ENCODE assay signal across 1 mouse cellular context in genomic region chr9:106175552-106176200, GRCm38 (mm10).
A peak's percentile ranks its signal among the peaks of the same experiment; 100 is the strongest.
TF ChIP-seq lines count a peak whose summit lies in the region.

No protein-coding gene starts in this region.

TF ChIP-seq in MEL, 35 proteins besides CTCF, POLR2A, EP300 and RAD21:
- TF ChIP-seq ZNF384 (IDR thresholded peaks at IDR 0.05; ENCODE audit: low read depth, low read length) (peak; percentile 75), SIN3A (IDR thresholded peaks at IDR 0.05; ENCODE audit: low read length) (peak; percentile 52; the same call in 1 of the 2 replicates), MEF2A (IDR thresholded peaks at IDR 0.05; ENCODE audit: extremely low read depth, insufficient replicate concordance, low read depth, low read length, poor library complexity, severe bottlenecking) (peak; percentile 85; the same call in 1 of the 2 replicates), TBP (IDR thresholded peaks at IDR 0.05; ENCODE audit: low read depth, low read length) (no peak), GATA1 (IDR thresholded peaks at IDR 0.05; ENCODE audit: low read depth, low read length) (peak; percentile 39; the same call in 1 of the 2 replicates), E2F4 (IDR thresholded peaks at IDR 0.05; ENCODE audit: borderline replicate concordance, low read depth, low read length) (no peak), SMC3 (IDR thresholded peaks at IDR 0.05; ENCODE audit: low read depth, low read length) (no peak), ETS1 (IDR thresholded peaks at IDR 0.05; ENCODE audit: low read depth, low read length) (peak; percentile 50; the same call in 1 of the 2 replicates), TCF12 (IDR thresholded peaks at IDR 0.05; ENCODE audit: low read depth, low read length) (0 out of 2 replicates have a peak, but pooled peaks have one; percentile 16), USF1 (IDR thresholded peaks at IDR 0.05; ENCODE audit: low read depth, low read length) (no peak)
